Mouse (Mus musculus): ENCODE measurements around the gene Prss21.
A peak's percentile ranks its signal among the peaks of the same experiment; 100 is the strongest.
"Not testable (repeated sequence)": the region's sequence is repeated elsewhere in the genome, so short reads cannot be mapped to it uniquely, and the experiment has no call there.

The Prss21 gene

GRCm38 (mm10) chr17:23862926-23863325 lies 4.9 kb upstream of the Prss21 start:
- no peak for DNase-seq (ENCODE audit: extremely low spot score)

- no peak for DNase-seq (ENCODE audit: extremely low spot score)
Observed at GRCm38 (mm10) chr17:23868513-23868912, 657 bp downstream of the Prss21 start.

GRCm38 (mm10) chr17:23873884-23874856 lies 6.3 kb downstream of the Prss21 start:
- peak; percentile 57 for DNase-seq (ENCODE audit: extremely low spot score)

GRCm38 (mm10) chr17:23876741-23877140 lies 8.9 kb downstream of the Prss21 start:
- DNase-seq (ENCODE audit: extremely low spot score), result no peak

GRCm38 (mm10) chr17:23877166-23877565 lies 9.3 kb downstream of the Prss21 start:
- DNase-seq (ENCODE audit: extremely low spot score), result no peak

DNA sequence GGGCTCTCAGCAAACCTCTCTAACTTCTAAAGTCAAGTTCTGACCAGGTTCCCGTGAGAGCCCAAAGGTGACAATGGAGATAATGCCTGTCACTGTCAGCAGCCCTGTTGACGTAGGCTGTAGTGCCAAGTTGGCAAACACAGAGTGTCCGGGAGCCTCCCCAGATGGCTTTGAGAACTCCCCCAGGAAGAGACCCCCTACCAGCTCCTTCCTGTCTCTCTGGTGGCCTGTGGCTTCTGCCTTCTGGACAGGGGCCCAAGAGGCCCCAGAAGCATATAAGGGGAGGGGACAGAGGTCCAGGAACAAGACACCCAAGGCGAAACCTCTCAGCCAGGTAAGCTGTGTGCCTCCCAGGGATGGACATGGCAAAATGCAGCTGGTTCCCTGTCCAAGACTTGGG lies 12.7 kb downstream of the Prss21 start, which contains the start of the genes Dcpp1 and Dcpp2:
Gene Dcpp1 (plus strand): TSS at position 301 of the 400 bp plus-strand sequence.
Gene Dcpp2 (plus strand): TSS at position 305 of the 400 bp plus-strand sequence.
- not testable (repeated sequence) for DNase-seq (ENCODE audit: extremely low spot score)

DNA sequence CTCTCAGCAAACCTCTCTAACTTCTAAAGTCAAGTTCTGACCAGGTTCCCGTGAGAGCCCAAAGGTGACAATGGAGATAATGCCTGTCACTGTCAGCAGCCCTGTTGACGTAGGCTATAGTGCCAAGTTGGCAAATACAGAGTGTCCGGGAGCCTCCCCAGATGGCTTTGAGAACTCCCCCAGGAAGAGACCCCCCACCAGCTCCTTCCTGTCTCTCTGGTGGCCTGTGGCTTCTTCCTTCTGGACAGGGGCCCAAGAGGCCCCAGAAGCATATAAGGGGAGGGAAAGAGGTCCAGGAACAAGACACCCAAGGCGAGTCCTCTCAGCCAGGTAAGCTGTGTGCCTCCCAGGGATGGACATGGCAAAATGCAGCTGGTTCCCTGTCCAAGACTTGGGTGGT lies 49.3 kb downstream of the Prss21 start, which contains the start of gene Dcpp3:
Gene Dcpp3 (plus strand): TSS at position 301 of the 400 bp plus-strand sequence.
- DNase-seq (ENCODE audit: extremely low spot score), result not testable (repeated sequence)
